Mouse (Mus musculus): ENCODE measurements at regions not wholly inside any gene's neighbourhood (a gene's known extent, or its start where the extent isn't known, plus 50 kb on each side); places are given as distances from the start of the nearest gene placed in this dataset.

GRCm38 (mm10) chr5:75762374-75762773, 187.7 kb downstream of the Kit start:
- no peak overlapping the region for H3K27ac ChIP-seq (ENCODE audit: low read depth, low read length)
- 85% methylated on average over 6 of the region's 6 CpGs for WGBS

GRCm38 (mm10) chr5:75761459-75762310, 187.0 kb downstream of the Kit start:
- ATAC-seq (ENCODE audit: low FRiP score, low TSS enrichment): no peak

More at GRCm38 (mm10) chr5:75762374-75762773, 187.7 kb downstream of the Kit start:
- no peaks in the 10 kb centered on the region for H3K27me3 ChIP-seq (ENCODE audit: control insufficient read depth, insufficient read depth, low read length)
- H3K4me2 ChIP-seq (replicated peaks; ENCODE audit: low read depth, low read length): no peak overlapping the region
- no peak for ATAC-seq (ENCODE audit: low FRiP score, low TSS enrichment)
- no peaks in the 10 kb centered on the region for H3K36me3 ChIP-seq (ENCODE audit: control insufficient read depth, insufficient read depth, low read length)
- no peaks in the 10 kb centered on the region for H3K4me1 ChIP-seq (ENCODE audit: control insufficient read depth, insufficient read depth, low read length)
- no peak overlapping the region for H3K4me3 ChIP-seq (ENCODE audit: low read length)
- no peaks in the 10 kb centered on the region for H3K9me3 ChIP-seq (ENCODE audit: control insufficient read depth, low read length)
- H3K9ac ChIP-seq (ENCODE audit: low read depth, low read length): no peak overlapping the region

DNA sequence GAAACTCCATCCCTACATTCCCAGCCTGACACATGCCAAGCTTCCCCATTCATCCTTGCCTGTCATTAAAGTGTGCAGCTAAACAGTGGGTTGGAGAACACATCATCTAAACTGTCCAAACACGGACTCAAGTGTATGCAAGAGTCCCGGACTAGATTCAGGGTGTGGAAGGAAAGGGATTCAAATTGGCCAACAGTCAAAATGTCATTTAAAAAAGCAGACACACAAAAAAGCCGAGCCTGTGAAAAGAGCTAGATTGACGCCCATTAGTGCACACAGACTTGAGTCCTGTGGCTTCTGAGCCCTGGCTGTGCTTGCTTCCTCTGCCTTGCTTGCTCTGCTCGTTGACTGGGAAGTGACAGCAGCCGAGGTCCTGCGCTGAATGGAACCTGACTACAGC, 181.5 kb downstream of the Kit start:
- Histone ChIP-seq H3K27ac (ENCODE audit: low read depth, low read length) (no peak overlapping the region), H3K4me1 (ENCODE audit: control insufficient read depth, insufficient read depth, low read length) (no peaks in the 10 kb centered on the region), H3K27me3 (ENCODE audit: control insufficient read depth, insufficient read depth, low read length) (no peaks in the 10 kb centered on the region), H3K9ac (ENCODE audit: low read depth, low read length) (no peak overlapping the region), H3K4me2 (replicated peaks; ENCODE audit: low read depth, low read length) (no peak overlapping the region), H3K36me3 (ENCODE audit: control insufficient read depth, insufficient read depth, low read length) (no peaks in the 10 kb centered on the region), H3K4me3 (ENCODE audit: low read length) (no peak overlapping the region), H3K9me3 (ENCODE audit: control insufficient read depth, low read length) (no peaks in the 10 kb centered on the region)
- 74% methylated on average over 7 of the region's 7 CpGs for WGBS
- no peak for ATAC-seq (ENCODE audit: low FRiP score, low TSS enrichment)

More at GRCm38 (mm10) chr5:75761459-75762310, 187.0 kb downstream of the Kit start:
- Histone ChIP-seq H3K27ac (ENCODE audit: low read depth, low read length) (no peak overlapping the region), H3K9ac (ENCODE audit: low read depth, low read length) (no peak overlapping the region), H3K4me2 (replicated peaks; ENCODE audit: low read depth, low read length) (no peak overlapping the region), H3K4me3 (ENCODE audit: low read length) (no peak overlapping the region), H3K36me3 (ENCODE audit: control insufficient read depth, insufficient read depth, low read length) (no peaks in the 10 kb centered on the region), H3K9me3 (ENCODE audit: control insufficient read depth, low read length) (no peaks in the 10 kb centered on the region), H3K4me1 (ENCODE audit: control insufficient read depth, insufficient read depth, low read length) (no peaks in the 10 kb centered on the region), H3K27me3 (ENCODE audit: control insufficient read depth, insufficient read depth, low read length) (no peaks in the 10 kb centered on the region)
- WGBS: 81% methylated on average over 11 of the region's 11 CpGs

GRCm38 (mm10) chr5:75754356-75754755, 179.6 kb downstream of the Kit start:
- no peak overlapping the region for H3K9ac ChIP-seq (ENCODE audit: low read depth, low read length)
- ATAC-seq (ENCODE audit: low FRiP score, low TSS enrichment): no peak
- 67% methylated on average over 7 of the region's 7 CpGs for WGBS
- no peaks in the 10 kb centered on the region for H3K27me3 ChIP-seq (ENCODE audit: control insufficient read depth, insufficient read depth, low read length)
- H3K36me3 ChIP-seq (ENCODE audit: control insufficient read depth, insufficient read depth, low read length): no peaks in the 10 kb centered on the region
- H3K4me2 ChIP-seq (replicated peaks; ENCODE audit: low read depth, low read length): no peak overlapping the region
- no peak overlapping the region for H3K4me3 ChIP-seq (ENCODE audit: low read length)
- H3K27ac ChIP-seq (ENCODE audit: low read depth, low read length): no peak overlapping the region
- H3K9me3 ChIP-seq (ENCODE audit: control insufficient read depth, low read length): no peaks in the 10 kb centered on the region
- no peaks in the 10 kb centered on the region for H3K4me1 ChIP-seq (ENCODE audit: control insufficient read depth, insufficient read depth, low read length)

GRCm38 (mm10) chr5:75745311-75745710, 170.6 kb downstream of the Kit start:
- ATAC-seq (ENCODE audit: low FRiP score, low TSS enrichment): no peak
- H3K4me3 ChIP-seq (ENCODE audit: low read length): no peak overlapping the region
- no peak overlapping the region for H3K4me2 ChIP-seq (replicated peaks; ENCODE audit: low read depth, low read length)
- H3K4me1 ChIP-seq (ENCODE audit: control insufficient read depth, insufficient read depth, low read length): no peaks in the 10 kb centered on the region; the same call in 1 of the 2 replicates
- no peak overlapping the region for H3K9ac ChIP-seq (ENCODE audit: low read depth, low read length)
- no peaks in the 10 kb centered on the region for H3K9me3 ChIP-seq (ENCODE audit: control insufficient read depth, low read length)
- H3K27me3 ChIP-seq (ENCODE audit: control insufficient read depth, insufficient read depth, low read length): no peaks in the 10 kb centered on the region
- H3K36me3 ChIP-seq (ENCODE audit: control insufficient read depth, insufficient read depth, low read length): no peaks in the 10 kb centered on the region
- no peak overlapping the region for H3K27ac ChIP-seq (ENCODE audit: low read depth, low read length)
- 78% methylated on average over 9 of the region's 9 CpGs for WGBS

- H3K27me3 ChIP-seq (ENCODE audit: control insufficient read depth, insufficient read depth, low read length): no peaks in the 10 kb centered on the region
- no peaks in the 10 kb centered on the region for H3K9me3 ChIP-seq (ENCODE audit: control insufficient read depth, low read length)
- WGBS: 27% methylated on average over 6 of the region's 6 CpGs
- no peak overlapping the region for H3K27ac ChIP-seq (ENCODE audit: low read depth, low read length)
- ATAC-seq (ENCODE audit: low FRiP score, low TSS enrichment): no peak
- no peak overlapping the region for H3K9ac ChIP-seq (ENCODE audit: low read depth, low read length)
- H3K4me2 ChIP-seq (replicated peaks; ENCODE audit: low read depth, low read length): no peak overlapping the region
- H3K36me3 ChIP-seq (ENCODE audit: control insufficient read depth, insufficient read depth, low read length): no peaks in the 10 kb centered on the region
- H3K4me1 ChIP-seq (ENCODE audit: control insufficient read depth, insufficient read depth, low read length): no peaks in the 10 kb centered on the region; the same call in 1 of the 2 replicates
- no peak overlapping the region for H3K4me3 ChIP-seq (ENCODE audit: low read length)
These were observed 169.8 kb downstream of the Kit start for GRCm38 (mm10) chr5:75744475-75745045.

GRCm38 (mm10) chr5:75739336-75739735, 164.6 kb downstream of the Kit start:
- Histone ChIP-seq H3K4me2 (replicated peaks; ENCODE audit: low read depth, low read length) (no peak overlapping the region), H3K27me3 (ENCODE audit: control insufficient read depth, insufficient read depth, low read length) (no peaks in the 10 kb centered on the region), H3K9me3 (ENCODE audit: control insufficient read depth, low read length) (no peaks in the 10 kb centered on the region), H3K27ac (ENCODE audit: low read depth, low read length) (no peak overlapping the region), H3K4me3 (ENCODE audit: low read length) (no peak overlapping the region), H3K36me3 (ENCODE audit: control insufficient read depth, insufficient read depth, low read length) (no peaks in the 10 kb centered on the region), H3K4me1 (ENCODE audit: control insufficient read depth, insufficient read depth, low read length) (no peaks in the 10 kb centered on the region; the same call in 1 of the 2 replicates), H3K9ac (ENCODE audit: low read depth, low read length) (no peak overlapping the region)
- 77% methylated on average over 8 of the region's 8 CpGs for WGBS
- ATAC-seq (ENCODE audit: low FRiP score, low TSS enrichment): no peak

GRCm38 (mm10) chr5:75738445-75738844, 163.7 kb downstream of the Kit start:
- Histone ChIP-seq H3K4me2 (replicated peaks; ENCODE audit: low read depth, low read length) (no peak overlapping the region), H3K4me1 (ENCODE audit: control insufficient read depth, insufficient read depth, low read length) (no peaks in the 10 kb centered on the region), H3K9ac (ENCODE audit: low read depth, low read length) (no peak overlapping the region), H3K27me3 (ENCODE audit: control insufficient read depth, insufficient read depth, low read length) (no peaks in the 10 kb centered on the region), H3K4me3 (ENCODE audit: low read length) (no peak overlapping the region), H3K27ac (ENCODE audit: low read depth, low read length) (no peak overlapping the region), H3K9me3 (ENCODE audit: control insufficient read depth, low read length) (no peaks in the 10 kb centered on the region), H3K36me3 (ENCODE audit: control insufficient read depth, insufficient read depth, low read length) (no peaks in the 10 kb centered on the region)
- 61% methylated on average over 2 of the region's 2 CpGs for WGBS
- ATAC-seq (ENCODE audit: low FRiP score, low TSS enrichment): no peak

- no peak for ATAC-seq (ENCODE audit: low FRiP score, low TSS enrichment)
- Histone ChIP-seq H3K4me3 (ENCODE audit: low read length) (no peak overlapping the region), H3K36me3 (ENCODE audit: control insufficient read depth, insufficient read depth, low read length) (no peaks in the 10 kb centered on the region), H3K9ac (ENCODE audit: low read depth, low read length) (no peak overlapping the region), H3K4me1 (ENCODE audit: control insufficient read depth, insufficient read depth, low read length) (no peaks in the 10 kb centered on the region), H3K9me3 (ENCODE audit: control insufficient read depth, low read length) (no peaks in the 10 kb centered on the region), H3K27ac (ENCODE audit: low read depth, low read length) (no peak overlapping the region), H3K4me2 (replicated peaks; ENCODE audit: low read depth, low read length) (no peak overlapping the region), H3K27me3 (ENCODE audit: control insufficient read depth, insufficient read depth, low read length) (no peaks in the 10 kb centered on the region)
- WGBS: 91% methylated on average over 7 of the region's 7 CpGs
These were observed 163.0 kb downstream of the Kit start for GRCm38 (mm10) chr5:75737752-75738151.

Data from kidney, embryonic 14.5 days (tissue).